Mouse (Mus musculus) intestine, postnatal 0 days (tissue): ENCODE data around the gene Npr1. TPM values are rescaled to one million over a fixed set of nuclear protein-coding genes. Genes with fewer than 3 reads are reported as not detected.
A peak's percentile ranks its signal among the peaks of the same experiment; 100 is the strongest.

Experiments
- ATAC-seq: fragments of 200-750 bp; cut with Nextera tagmentation; 2 replicates; pipeline ENCODE4 v1.8.0; 2017; ENCODE audit warnings: mild to moderate bottlenecking, moderate TSS enrichment, moderate library complexity
- H3K27ac ChIP-seq: fragments of 300-500 bp; sonication (generic); 2 replicates; pipeline ENCODE4 v1.5.1; 2014; ENCODE audit warnings: mild to moderate bottlenecking, low read depth, low read length, moderate library complexity
- H3K27me3 ChIP-seq: fragments of 300-500 bp; sonication (generic); replicated peaks from 2 replicates; pipeline ENCODE4 v1.6.1; 2014; ENCODE audit warnings: low read length, mixed read lengths; ENCODE audit not compliant: control insufficient read depth, insufficient read depth
- H3K36me3 ChIP-seq: fragments of 300-500 bp; sonication (generic); 2 replicates; pipeline ENCODE4 v1.6.1; 2014; ENCODE audit warnings: mild to moderate bottlenecking, moderate library complexity; ENCODE audit not compliant: control insufficient read depth, insufficient read depth
- H3K4me1 ChIP-seq: fragments of 300-500 bp; sonication (generic); replicated peaks from 2 replicates; pipeline ENCODE4 v1.6.1; 2014; ENCODE audit warnings: antibody characterized with exemption, low read length, mixed read lengths; ENCODE audit not compliant: control insufficient read depth, insufficient read depth
- H3K4me2 ChIP-seq: fragments of 300-500 bp; sonication (generic); replicated peaks from 2 replicates; pipeline ENCODE4 v1.6.1; 2014; ENCODE audit warnings: low read depth, mild to moderate bottlenecking, moderate library complexity
- H3K4me3 ChIP-seq: fragments of 300-500 bp; sonication (generic); 2 replicates; pipeline ENCODE4 v1.5.1; 2014; ENCODE audit warnings: low read depth, low read length
- H3K9ac ChIP-seq: fragments of 300-500 bp; sonication (generic); 2 replicates; pipeline ENCODE4 v1.6.1; 2014; ENCODE audit warnings: mild to moderate bottlenecking, low read depth, low read length
- H3K9me3 ChIP-seq: fragments of 300-500 bp; sonication (generic); 2 replicates; pipeline ENCODE4 v1.6.1; 2016; ENCODE audit warnings: mixed run types; ENCODE audit not compliant: control insufficient read depth
- CTCF ChIP-seq: sonication (generic); IDR thresholded peaks from 2 replicates; pipeline ENCODE4 v1.5.1; 2016; ENCODE audit warnings: low read depth, mild to moderate bottlenecking, control low read depth, antibody characterized with exemption, moderate library complexity
- WGBS: fragments of 180-500 bp; shearing (Covaris S2); extraction: QIAGEN DNeasy Blood & Tissue Kit; methylation state at CpG from one replicate; pipeline ENCODE4 v1.1.7; 2014; 5-methylcytosine and 5-hydroxymethylcytosine counted together
- polyA plus RNA-seq: library from polyadenylated mRNA; unstranded; fragments of >200 nt; fragmentation: Nextera tagmentation; extraction: Ambion mirVana; gene quantifications from 2 replicates; pipeline ENCODE4 v1.2.1, GENCODE M21; 2015

The Npr1 gene
- polyA plus RNA-seq, 1 experiment from 2014 or later = 3.4 TPM

DNA sequence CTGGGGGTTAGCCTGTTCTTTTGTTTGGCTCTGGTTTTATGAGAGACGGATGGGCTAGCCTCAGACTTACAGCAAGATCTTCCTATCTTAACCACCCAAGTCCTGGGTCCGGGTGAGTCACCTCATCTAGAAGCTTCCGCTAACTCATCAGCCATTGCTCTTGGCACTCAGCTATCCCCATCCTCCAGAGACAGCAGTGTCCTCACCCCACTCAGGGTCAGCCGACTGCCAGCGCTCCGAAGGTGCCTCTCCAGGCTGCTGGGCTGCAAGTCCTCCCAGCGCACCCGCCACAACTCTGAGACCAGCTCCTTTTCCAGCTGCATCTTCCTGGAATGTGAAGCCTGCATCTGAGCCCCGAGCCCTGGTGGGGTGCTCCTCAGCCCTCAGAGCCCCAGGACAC, 5.9 kb downstream of the Npr1 start:
- Histone ChIP-seq H3K9me3 (no peaks in the 10 kb centered on the region), H3K27me3 (peaks cover 15% of the 10 kb centered on the region), H3K4me2 (no peak overlapping the region), H3K27ac (no peak overlapping the region), H3K4me1 (no peaks in the 10 kb centered on the region), H3K9ac (no peak overlapping the region), H3K4me3 (no peak overlapping the region), H3K36me3 (no peaks in the 10 kb centered on the region)
- no peak for ATAC-seq
- WGBS = 85% methylated on average over 9 of the region's 9 CpGs
- TF ChIP-seq CTCF = no peak

DNA sequence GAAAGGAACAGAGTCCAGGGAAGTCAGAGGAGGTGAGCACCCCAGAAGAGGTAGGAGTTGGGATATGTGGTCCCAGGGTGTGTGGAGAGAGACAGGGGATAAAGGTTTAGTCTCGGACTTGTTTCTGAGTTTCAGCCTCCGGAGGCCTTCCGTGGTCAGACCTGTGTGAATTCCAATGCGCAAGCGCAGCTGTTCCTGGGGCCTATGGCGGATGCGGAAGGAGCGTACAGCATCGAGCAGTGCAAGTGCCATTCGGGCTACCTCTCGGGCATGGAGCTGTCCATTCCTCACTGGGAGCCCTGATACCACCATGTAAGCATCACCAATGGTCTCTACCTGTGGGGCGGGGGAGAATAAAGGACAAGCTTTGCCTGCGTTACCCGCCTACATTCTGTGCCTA, 10.7 kb downstream of the Npr1 start:
- no peaks in the 10 kb centered on the region for H3K27me3 ChIP-seq
- H3K4me2 ChIP-seq = no peak overlapping the region
- 88% methylated on average over 14 of the region's 14 CpGs for WGBS
- no peak for TF ChIP-seq CTCF
- H3K9ac ChIP-seq = no peak overlapping the region
- no peak overlapping the region for H3K27ac ChIP-seq
- no peak for ATAC-seq
- H3K9me3 ChIP-seq = no peaks in the 10 kb centered on the region
- no peaks in the 10 kb centered on the region for H3K36me3 ChIP-seq
- H3K4me1 ChIP-seq = no peaks in the 10 kb centered on the region
- H3K4me3 ChIP-seq = no peak overlapping the region

DNA sequence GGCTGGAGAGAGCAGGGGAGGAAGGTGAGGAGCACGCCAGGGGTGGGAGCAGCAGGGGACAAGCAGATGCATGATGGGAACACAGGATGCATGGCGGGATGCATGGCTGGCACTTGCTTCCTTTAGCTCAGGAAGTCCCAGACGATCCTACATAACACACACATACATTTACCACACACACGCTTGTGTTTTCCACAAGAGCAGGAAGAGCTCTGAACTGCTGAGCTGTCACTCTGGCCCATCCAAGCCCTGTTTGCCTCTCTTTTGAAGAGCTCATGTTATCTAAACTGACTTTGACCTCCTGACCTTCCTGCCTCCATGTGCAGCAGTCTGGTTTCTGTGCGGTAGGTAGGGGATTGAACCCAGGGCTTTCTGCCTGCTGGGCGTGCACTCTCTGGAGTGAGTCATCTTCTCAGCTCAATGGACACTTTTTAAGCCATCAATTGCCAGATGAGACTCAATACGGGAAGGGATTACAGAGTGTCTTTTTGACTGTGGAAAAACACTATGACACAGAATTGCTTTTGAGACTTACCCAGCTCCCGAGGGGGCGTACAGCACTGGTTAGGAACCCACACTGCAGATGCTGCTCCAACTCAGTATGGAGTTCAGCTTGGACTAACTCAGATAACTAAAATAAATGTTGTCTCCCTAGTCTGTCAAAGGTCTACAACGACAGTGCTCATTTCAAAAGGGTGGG, 14.1 kb downstream of the Npr1 start:
- Histone ChIP-seq H3K4me3 (no peak overlapping the region), H3K36me3 (no peaks in the 10 kb centered on the region), H3K27ac (no peak overlapping the region), H3K27me3 (no peaks in the 10 kb centered on the region), H3K9me3 (no peaks in the 10 kb centered on the region), H3K4me2 (0 out of 2 replicates have a peak overlapping the region, but pooled peaks have one; percentile 30), H3K4me1 (0 out of 2 replicates have a peak, but pooled peaks cover under 1% of the 10 kb centered on the region), H3K9ac (no peak overlapping the region)
- 40% methylated on average over 10 of the region's 10 CpGs for WGBS
- ATAC-seq = no peak
- no peak for TF ChIP-seq CTCF

DNA sequence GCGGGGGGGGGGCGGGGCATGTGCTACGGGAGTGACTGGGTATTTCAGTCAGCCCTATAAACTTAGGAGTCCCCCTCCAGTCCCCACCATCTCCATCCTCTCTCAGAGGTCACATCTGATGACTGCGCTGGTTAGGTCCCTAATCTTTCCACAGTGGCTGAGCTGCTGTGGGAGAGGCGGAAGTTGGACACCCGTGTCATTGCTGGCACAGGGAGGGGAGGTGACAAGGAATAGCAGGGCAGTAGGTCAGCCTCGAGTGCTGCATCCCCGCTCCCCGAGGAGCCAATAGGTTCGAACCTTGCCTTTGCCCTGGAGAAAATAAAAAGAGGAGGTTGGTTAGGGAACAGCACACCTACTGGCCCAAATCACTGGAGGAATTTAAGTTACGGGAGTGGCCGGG, 14.8 kb downstream of the Npr1 start:
- 0 out of 2 replicates have a peak overlapping the region, but pooled peaks have one; percentile 30 for H3K4me2 ChIP-seq
- H3K4me1 ChIP-seq = 0 out of 2 replicates have a peak, but pooled peaks cover 4% of the 10 kb centered on the region
- ATAC-seq = no peak
- TF ChIP-seq CTCF = no peak
- H3K27ac ChIP-seq = no peak overlapping the region
- no peak overlapping the region for H3K9ac ChIP-seq
- no peaks in the 10 kb centered on the region for H3K36me3 ChIP-seq
- no peaks in the 10 kb centered on the region for H3K9me3 ChIP-seq
- no peaks in the 10 kb centered on the region for H3K27me3 ChIP-seq
- H3K4me3 ChIP-seq = no peak overlapping the region
- WGBS = 30% methylated on average over 12 of the region's 12 CpGs

DNA sequence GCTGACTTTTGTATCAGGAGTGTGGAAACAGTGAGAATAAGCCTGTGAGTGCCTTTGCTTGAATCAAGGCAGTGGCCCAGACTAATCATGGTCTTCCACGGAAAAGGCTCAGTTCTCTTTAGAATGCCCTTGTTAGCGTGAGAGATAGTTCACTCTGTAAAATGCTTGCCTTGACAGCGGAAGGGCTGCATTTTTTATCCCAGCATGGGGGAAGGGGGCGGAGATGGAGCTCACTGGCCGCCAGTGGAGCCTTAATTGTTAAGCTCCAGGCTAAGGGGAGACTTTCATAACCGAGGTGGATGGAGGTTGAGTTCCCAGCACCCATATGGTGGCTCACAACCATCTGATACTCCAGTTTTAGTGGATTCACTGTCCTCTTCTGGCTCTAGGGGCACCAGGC, 17.0 kb downstream of the Npr1 start:
- TF ChIP-seq CTCF = no peak
- Histone ChIP-seq H3K9me3 (no peaks in the 10 kb centered on the region), H3K4me1 (0 out of 2 replicates have a peak, but pooled peaks cover 4% of the 10 kb centered on the region), H3K4me2 (no peak overlapping the region), H3K9ac (no peak overlapping the region), H3K36me3 (no peaks in the 10 kb centered on the region), H3K27ac (no peak overlapping the region), H3K4me3 (no peak overlapping the region), H3K27me3 (no peaks in the 10 kb centered on the region)
- no peak for ATAC-seq
- WGBS = 72% methylated on average over 6 of the region's 6 CpGs

DNA sequence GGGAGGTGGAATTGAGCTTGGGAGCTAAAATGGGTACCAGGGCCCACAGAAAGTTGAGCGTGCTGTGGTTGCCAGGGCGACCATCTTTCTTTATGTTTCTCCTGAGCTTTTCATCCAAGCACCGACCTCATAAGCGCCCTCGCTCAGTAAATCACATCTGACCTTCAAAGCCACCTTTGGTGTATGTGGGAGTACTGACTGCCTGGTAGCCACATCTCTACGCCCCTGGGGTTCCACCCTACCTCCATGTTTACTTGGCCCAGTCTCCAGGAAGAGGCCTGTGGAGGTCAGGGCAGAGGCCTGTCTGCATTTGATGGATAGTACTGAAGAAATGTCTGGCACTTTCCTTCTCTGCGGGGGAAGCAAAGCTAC, 18.6 kb downstream of the Npr1 start:
- no peaks in the 10 kb centered on the region for H3K9me3 ChIP-seq
- 0 out of 2 replicates have a peak, but pooled peaks cover 4% of the 10 kb centered on the region for H3K4me1 ChIP-seq
- ATAC-seq = no peak
- no peaks in the 10 kb centered on the region for H3K36me3 ChIP-seq
- WGBS = 55% methylated on average over 7 of the region's 7 CpGs
- H3K27ac ChIP-seq = peak overlapping the region; percentile 76
- H3K4me2 ChIP-seq = peak overlapping the region; percentile 64
- H3K27me3 ChIP-seq = no peaks in the 10 kb centered on the region
- H3K4me3 ChIP-seq = no peak overlapping the region
- no peak for TF ChIP-seq CTCF
- no peak overlapping the region for H3K9ac ChIP-seq
